Mouse (Mus musculus) lung, adult 18-20 months (tissue): ENCODE measurements at regions not wholly inside any gene's neighbourhood (a gene's known extent, or its start where the extent isn't known, plus 50 kb on each side); places are given as distances from the start of the nearest gene placed in this dataset.
A peak's percentile ranks its signal among the peaks of the same experiment; 100 is the strongest.

Experiments
- DNase-seq, 2 experiments: peaks; one replicate each; pipeline ENCODE4 v3.0.0; 2022; ENCODE audit warnings: mixed read lengths in 2 of 2

DNA sequence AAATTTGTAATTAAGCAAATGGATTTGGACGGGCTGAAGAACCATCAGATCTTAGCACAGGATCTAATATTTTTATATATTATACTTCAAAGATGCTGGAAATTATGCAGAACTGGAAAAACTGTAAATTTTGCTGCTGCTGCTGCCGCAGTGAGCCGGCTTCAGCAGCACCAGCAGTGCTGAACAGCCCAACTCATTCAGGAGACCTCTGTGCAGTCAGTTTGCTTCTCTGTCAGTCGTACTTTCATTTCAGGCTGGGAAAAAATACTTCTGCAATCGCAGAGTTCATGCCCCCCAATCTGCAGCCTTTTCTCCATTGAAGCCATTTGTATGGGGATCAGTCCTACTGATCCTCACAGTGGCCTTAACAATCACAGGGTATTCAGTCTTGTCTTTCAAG, 53.4 kb upstream of the Trpc3 start:
- no peak for DNase-seq

DNA sequence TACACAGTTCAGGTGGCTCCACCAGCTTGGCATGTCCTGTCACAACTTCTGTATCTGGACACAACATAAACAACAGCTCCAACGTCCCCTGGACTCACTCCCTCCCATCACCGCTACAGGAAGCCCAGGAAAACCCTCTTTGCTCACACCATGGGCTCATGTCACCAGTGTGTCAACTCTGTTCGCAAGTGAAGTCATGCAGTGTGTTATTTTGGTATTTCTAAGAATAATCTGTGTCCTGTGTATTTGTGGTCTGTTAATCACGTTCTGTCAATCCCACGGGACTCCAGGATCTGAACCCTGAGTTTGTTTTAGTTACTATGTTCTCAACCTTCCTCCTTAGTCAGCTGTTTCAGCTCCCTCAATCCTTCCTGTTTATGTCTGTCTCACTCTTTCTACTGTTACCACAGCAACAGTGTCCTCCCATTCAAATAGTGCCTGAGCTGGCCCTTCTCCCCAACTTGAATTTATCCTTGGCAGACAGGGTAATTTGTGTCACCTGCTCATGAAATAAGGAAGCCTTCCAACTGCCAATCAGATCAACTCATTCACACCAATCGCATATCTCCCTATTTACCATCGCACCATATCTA, 64.5 kb upstream of the Trpc3 start:
- peak; percentile 4 to 9 for DNase-seq

- no peak for DNase-seq
These were observed 72.2 kb upstream of the Trpc3 start for GRCm38 (mm10) chr3:36762065-36762653.

DNA sequence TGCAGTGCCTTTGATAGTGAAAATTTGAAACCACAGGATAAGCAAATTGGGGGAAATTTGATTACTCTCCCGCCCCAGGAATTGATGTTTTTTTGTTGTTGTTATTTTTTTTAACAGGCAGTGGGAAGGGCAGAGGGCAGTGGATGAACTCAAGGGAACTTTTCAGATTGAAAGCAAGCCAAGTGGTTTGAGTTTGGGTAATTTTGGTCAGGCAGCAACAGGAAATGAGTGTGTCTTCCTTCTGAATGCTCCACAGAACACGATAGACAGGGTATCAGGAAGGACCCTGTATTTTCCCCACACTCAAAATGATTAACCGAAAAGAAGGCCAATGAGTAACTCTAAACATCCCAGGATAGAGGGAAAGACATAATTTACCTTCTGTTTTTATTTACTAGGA, 72.9 kb upstream of the Trpc3 start:
- no peak for DNase-seq

DNA sequence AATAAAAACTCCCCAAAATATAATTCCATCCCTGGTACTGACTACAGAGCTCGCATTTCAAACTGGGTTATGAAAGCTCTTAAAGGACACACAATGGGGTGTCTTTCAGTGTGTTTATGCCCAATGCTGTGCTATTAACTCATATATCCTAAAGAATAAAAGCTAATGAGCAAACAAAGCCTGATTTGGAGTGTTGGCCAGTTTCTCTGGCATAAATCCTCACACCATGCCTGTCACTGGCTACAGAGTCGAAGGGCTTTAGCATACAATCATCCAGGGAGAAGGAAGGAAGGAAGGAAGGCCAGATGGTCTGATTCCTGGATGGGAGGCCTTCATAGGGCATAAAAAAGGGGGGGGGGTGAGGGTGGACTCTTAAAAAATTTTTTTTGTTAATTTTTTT, 74.8 kb upstream of the Trpc3 start:
- DNase-seq = no peak

- peak in 1 of 2 experiments; percentile 2 for DNase-seq
These were observed 80.1 kb upstream of the Trpc3 start for GRCm38 (mm10) chr3:36770096-36770495.

DNA sequence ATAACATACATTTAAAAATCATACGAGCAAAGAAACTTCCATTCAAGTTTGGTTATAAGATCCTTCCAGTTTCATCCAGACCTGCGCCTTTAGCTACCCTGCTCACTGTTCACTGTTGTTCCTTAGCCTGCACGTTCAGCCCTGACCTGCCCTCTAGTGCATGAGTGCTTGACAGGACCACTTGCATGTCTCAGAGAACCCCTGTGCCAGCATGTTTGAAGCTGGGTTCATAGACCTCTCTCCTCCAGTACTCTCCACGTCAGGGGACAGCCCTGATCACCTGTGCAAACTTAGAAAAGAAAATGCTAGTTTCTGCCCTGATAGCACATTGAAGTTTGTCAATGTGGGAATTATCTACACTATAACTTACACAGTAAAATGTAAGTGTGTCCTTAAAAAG, 81.0 kb upstream of the Trpc3 start:
- no peak for DNase-seq

GRCm38 (mm10) chr3:36774023-36774422, 84.1 kb upstream of the Trpc3 start:
- no peak for DNase-seq

GRCm38 (mm10) chr3:36778448-36778847, 84.5 kb upstream of the 4932438A13Rik start:
- no peak for DNase-seq

DNA sequence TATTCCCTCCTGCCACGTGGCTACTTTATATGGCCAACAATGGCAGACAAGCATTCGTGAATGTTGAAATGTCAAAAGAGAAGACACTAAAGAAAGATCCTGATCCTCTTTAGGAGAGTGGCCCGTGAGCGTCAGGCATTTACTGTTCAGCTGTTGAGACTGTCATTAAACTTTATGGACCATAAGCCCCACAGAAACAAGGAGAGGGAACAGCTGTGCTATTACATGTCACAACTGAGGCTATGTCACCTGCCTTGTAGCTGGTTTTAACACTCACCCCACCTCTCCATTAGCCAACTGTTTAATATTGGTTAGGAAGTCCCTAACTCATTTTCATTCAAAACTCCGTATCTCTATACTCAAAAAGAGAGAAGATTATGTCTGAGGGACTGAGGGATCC, 76.3 kb upstream of the 4932438A13Rik start:
- DNase-seq = no peak

GRCm38 (mm10) chr3:36790245-36790644, 72.7 kb upstream of the 4932438A13Rik start:
- DNase-seq = no peak

GRCm38 (mm10) chr3:36797025-36797424, 65.9 kb upstream of the 4932438A13Rik start:
- DNase-seq = no peak

DNA sequence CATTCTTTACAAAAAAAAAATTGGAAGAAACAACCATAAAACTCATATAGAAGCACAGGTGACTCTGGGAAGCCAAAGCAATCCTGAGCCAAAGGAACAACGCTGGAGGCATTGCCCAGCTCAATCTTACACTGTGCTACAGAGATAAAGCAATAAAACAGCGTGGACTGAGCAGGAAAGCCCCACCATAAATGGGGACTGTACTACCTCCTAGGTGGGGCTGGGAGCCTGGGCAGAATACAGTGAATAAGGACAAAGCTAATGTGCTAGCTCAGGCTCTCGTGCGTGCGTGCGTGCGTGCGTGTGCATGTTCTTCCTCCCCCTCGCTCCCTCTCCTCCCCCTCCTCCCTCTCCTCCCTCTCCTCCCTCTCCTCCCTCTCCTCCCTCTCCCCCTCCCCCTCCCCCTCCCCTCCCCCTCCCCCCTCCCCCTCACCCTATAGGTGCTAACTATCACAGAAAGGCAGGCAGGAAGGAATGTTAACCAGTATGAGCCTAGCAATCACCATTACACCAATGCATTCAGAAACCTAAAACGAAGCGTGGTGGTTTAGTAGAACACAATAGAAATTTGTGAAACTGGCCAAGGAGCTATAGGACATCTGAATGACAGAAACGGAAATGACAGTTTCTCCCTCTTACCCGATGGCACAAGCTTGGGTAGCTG, 64.6 kb upstream of the 4932438A13Rik start:
- DNase-seq = no peak

- DNase-seq = no peak
These were observed 52.4 kb upstream of the 4932438A13Rik start for GRCm38 (mm10) chr3:36810528-36810927.
